Mouse (Mus musculus) E14TG2a.4 (cell line): Measurements from ENCODE around the gene Tnrc6b.

Source experiments
- H3K27me3 ChIP-seq: 2 replicates; pipeline ENCODE4 v1.6.1; 2014; ENCODE audit warnings: low read length, control low read depth; ENCODE audit not compliant: insufficient read depth
- H3K36me3 ChIP-seq: 2 replicates; pipeline ENCODE4 v1.6.1; 2014; ENCODE audit warnings: low read length, control low read depth; ENCODE audit not compliant: insufficient read depth
- H3K4me1 ChIP-seq: replicated peaks from 2 replicates; pipeline ENCODE4 v1.6.1; 2014; ENCODE audit warnings: low read depth, low read length, control low read depth
- H3K4me3 ChIP-seq: replicated peaks from 2 replicates; pipeline ENCODE4 v1.5.1; 2014; ENCODE audit warnings: mild to moderate bottlenecking, low read length
- H3K9me3 ChIP-seq: 2 replicates; pipeline ENCODE4 v1.6.1; 2014; ENCODE audit warnings: low read length, control low read depth
- CTCF ChIP-seq: conservative IDR thresholded peaks from 2 replicates; pipeline ENCODE4 v1.5.1; 2014; ENCODE audit warnings: low read length
- NANOG ChIP-seq: IDR thresholded peaks from 2 replicates; pipeline ENCODE4 v1.6.1; 2014; ENCODE audit warnings: borderline replicate concordance, low read length, mixed read lengths
- POU5F1 ChIP-seq: IDR thresholded peaks from 2 replicates; pipeline ENCODE4 v1.6.1; 2014; ENCODE audit warnings: low read length, borderline replicate concordance

Gene Tnrc6b

DNA sequence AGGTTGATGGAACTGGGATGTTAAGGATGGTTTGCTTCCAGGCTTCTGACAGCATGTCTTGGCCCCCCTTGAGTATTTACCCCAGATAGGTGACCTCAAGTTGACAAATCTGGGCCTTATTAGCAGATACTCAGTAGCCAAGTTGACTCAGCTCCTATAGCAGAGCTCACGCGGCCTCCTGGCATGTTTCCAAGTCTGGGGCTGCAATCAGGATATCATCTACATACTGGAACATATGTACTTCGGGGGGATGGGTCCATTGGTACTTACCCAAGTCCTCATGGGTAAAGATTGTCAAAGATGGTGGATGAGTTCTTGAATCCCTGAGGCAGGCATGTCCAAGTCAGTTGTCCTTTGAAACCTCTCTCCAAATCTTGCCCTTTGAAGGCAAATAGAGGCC lies 67.9 kb downstream of the Tnrc6b start:
- TF ChIP-seq POU5F1 (no peak), CTCF (no peak), NANOG (no peak)
- H3K36me3 ChIP-seq, result peaks cover 16% of the 10 kb centered on the region
- no peaks in the 10 kb centered on the region for H3K27me3 ChIP-seq
- peaks cover 47% of the 10 kb centered on the region for H3K9me3 ChIP-seq
- H3K4me3 ChIP-seq, result no peak overlapping the region
- no peaks in the 10 kb centered on the region for H3K4me1 ChIP-seq

DNA sequence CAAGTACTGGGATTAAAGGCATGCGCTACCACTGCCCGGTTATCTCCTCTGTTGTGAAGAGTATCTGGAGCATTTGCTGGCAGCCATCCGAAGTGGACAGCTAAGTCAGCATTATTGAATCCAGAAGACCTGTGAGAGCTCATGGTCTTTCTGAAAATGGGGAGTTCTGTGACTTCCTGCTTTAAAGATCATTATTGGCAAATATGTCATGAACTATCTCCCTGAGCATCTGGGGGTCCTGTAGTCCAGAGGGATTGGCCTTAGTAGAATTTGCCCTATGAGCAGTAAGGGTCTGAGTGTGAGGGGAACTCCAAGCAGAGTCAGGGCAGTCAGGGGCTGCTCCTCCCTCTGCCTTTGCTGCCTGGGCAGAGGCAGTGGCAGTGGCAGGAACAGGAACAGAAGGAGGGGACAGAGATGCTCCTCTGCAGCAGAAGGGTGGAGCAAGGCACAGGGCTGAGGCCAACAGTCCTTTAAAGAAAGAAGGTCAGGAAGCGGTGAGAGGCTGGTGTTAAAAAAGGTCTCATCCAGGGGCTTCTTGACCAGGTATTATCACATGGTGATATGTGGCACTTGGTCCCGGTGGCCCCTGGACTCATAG lies 69.1 kb downstream of the Tnrc6b start:
- no peak for TF ChIP-seq NANOG
- TF ChIP-seq CTCF, result no peak
- no peak for TF ChIP-seq POU5F1
- Histone ChIP-seq H3K27me3 (no peaks in the 10 kb centered on the region), H3K4me3 (no peak overlapping the region), H3K9me3 (peaks cover 36% of the 10 kb centered on the region), H3K4me1 (0 out of 2 replicates have a peak, but pooled peaks cover 2% of the 10 kb centered on the region), H3K36me3 (peaks cover 14% of the 10 kb centered on the region)

DNA sequence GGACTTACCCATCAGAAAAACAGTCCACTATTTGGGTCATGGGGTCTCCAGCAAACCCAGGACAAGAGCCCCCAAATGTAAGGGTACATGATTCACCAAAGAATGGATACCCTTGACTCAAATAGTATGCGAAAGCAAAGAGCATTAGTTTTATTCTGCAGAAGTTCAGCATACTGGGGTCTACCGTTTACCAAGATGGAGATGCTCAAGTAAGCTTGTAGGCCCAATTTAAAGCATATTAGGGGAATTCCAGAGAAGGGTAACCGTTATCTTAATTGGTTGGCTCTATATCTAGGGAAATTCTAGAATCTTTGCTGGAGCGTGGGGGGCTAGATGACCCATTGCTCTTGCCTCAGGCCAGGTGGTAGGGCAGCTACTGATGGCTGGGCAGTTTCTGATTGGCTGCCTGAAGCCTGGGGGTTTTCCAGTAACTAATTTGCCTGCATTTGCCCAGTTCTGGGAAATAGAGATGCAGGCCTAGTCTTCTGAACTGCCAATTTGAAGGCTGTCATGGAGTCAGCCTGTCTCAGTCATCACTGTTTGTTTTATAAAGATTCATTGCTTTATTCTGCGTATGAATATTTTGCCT lies 70.2 kb downstream of the Tnrc6b start:
- Histone ChIP-seq H3K4me1 (0 out of 2 replicates have a peak, but pooled peaks cover 2% of the 10 kb centered on the region), H3K36me3 (peaks cover 14% of the 10 kb centered on the region), H3K27me3 (no peaks in the 10 kb centered on the region), H3K9me3 (peaks cover 34% of the 10 kb centered on the region), H3K4me3 (no peak overlapping the region)
- TF ChIP-seq POU5F1 (no peak), CTCF (no peak), NANOG (no peak)

DNA sequence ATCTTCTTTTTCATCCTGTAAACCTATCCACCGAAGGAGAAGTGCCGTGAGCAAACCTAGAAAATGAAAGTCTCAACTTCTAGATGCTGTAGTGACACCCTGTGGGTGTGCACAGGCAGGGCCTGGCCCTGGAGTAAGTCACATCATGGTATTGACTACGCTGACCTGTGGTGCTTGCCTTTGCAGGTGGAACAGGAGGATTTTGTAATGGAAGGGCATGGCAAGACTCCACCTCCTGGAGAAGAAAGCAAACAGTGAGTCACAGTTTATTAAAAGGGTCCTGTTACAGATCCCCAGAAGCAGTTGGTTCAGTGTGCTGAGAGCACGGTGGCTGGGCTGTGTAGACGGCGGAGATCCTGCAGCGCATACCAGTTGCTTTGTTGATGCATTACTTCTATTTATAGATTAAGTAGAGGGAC lies 73.4 kb downstream of the Tnrc6b start:
- H3K9me3 ChIP-seq, result peaks cover 3% of the 10 kb centered on the region
- H3K36me3 ChIP-seq, result peaks cover 4% of the 10 kb centered on the region; the same call in 1 of the 2 replicates
- H3K4me3 ChIP-seq, result no peak overlapping the region
- H3K27me3 ChIP-seq, result no peaks in the 10 kb centered on the region
- no peak for TF ChIP-seq CTCF
- no peak for TF ChIP-seq POU5F1
- TF ChIP-seq NANOG, result no peak
- H3K4me1 ChIP-seq, result 0 out of 2 replicates have a peak, but pooled peaks cover 2% of the 10 kb centered on the region

DNA sequence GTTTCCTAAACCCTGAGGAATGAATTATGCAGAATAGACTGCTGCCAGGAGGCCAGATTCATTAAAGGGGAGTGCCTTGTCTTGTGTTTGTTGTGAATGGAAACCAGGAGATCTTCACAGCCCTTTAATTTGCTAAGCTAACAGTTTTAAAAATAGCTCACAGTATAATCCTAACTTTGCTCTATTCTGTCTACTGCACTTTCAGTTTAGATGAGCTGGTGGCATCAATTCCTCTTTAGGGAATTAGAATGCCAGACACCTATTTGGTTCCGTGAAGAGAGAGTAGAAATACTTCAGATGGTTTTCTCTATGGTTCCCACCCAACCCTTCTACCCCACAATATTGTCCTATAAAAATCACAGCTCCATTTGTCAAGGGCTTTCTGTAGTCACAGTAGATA lies 74.6 kb downstream of the Tnrc6b start:
- 0 out of 2 replicates have a peak, but pooled peaks cover 2% of the 10 kb centered on the region for H3K4me1 ChIP-seq
- H3K9me3 ChIP-seq, result no peaks in the 10 kb centered on the region
- H3K27me3 ChIP-seq, result no peaks in the 10 kb centered on the region
- no peak for TF ChIP-seq NANOG
- no peak for TF ChIP-seq POU5F1
- TF ChIP-seq CTCF, result no peak
- H3K4me3 ChIP-seq, result no peak overlapping the region
- peaks cover 3% of the 10 kb centered on the region; the same call in 1 of the 2 replicates for H3K36me3 ChIP-seq

DNA sequence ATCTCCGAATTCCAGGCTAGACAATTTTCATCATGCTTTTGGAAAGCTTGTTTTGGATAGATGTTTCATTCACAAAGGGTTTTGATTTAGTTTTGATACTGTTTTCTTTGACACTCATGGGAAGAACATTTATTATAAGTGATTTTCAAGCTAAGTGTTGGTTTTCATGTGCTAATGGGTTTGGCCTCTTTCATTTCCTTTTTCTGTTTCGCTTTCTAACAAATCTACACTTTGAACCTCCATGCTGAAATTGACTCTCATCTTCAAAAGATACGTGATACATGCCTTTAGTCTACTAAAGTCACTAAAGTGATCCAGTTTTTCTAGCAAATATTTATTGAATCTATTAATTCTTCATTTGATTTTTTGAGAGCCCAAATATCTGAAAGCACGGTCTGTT lies 76.6 kb downstream of the Tnrc6b start:
- no peaks in the 10 kb centered on the region for H3K27me3 ChIP-seq
- peaks cover 3% of the 10 kb centered on the region; the same call in 1 of the 2 replicates for H3K36me3 ChIP-seq
- H3K4me3 ChIP-seq, result no peak overlapping the region
- TF ChIP-seq NANOG (no peak), CTCF (no peak), POU5F1 (no peak)
- 0 out of 2 replicates have a peak, but pooled peaks cover 2% of the 10 kb centered on the region for H3K4me1 ChIP-seq
- no peaks in the 10 kb centered on the region for H3K9me3 ChIP-seq

DNA sequence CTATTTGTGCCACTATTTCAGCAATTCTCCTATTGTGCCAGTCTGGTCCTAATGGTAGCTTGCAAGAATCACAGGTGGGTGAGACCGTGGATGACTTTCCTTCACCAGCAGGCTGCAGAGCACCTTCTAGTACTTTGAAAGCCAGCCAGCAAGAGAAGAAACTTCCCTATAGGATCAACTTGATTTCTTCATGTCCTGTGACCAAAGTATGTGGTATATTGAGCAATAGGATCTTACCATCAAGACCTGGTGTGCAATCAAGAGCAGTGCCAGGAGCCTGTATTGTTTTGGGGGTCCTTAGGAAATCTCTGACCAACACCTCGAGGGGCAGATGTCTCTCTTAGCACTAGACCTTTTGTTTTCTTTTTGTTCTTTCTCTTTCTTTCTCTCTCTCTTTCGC lies 81.4 kb downstream of the Tnrc6b start:
- Histone ChIP-seq H3K4me1 (peaks cover 14% of the 10 kb centered on the region), H3K9me3 (no peaks in the 10 kb centered on the region), H3K36me3 (peaks cover under 1% of the 10 kb centered on the region; the same call in 1 of the 2 replicates), H3K4me3 (no peak overlapping the region), H3K27me3 (no peaks in the 10 kb centered on the region)
- TF ChIP-seq NANOG (no peak), POU5F1 (no peak), CTCF (no peak)

DNA sequence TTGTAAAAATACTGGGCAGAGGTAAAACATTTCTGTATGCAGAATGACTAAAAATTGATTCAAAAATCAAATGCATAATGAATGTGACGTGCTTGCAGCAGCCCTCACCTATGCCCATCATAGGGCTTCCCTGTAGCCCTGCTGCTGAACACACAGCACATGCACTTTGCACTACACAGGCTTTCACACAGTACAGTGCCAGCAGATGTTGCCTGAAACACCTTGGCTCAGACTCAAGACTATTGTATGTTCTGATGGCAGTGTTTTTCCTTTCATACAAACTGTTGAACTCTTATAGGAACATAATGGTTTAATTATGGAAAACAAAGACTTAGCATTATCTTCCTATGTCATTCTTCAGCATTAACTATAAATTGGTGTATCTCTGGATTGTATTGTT lies 84.0 kb downstream of the Tnrc6b start:
- Histone ChIP-seq H3K27me3 (no peaks in the 10 kb centered on the region), H3K9me3 (no peaks in the 10 kb centered on the region), H3K4me1 (peaks cover 22% of the 10 kb centered on the region), H3K36me3 (no peaks in the 10 kb centered on the region), H3K4me3 (no peak overlapping the region)
- TF ChIP-seq NANOG (no peak), CTCF (no peak), POU5F1 (no peak)
